Mouse (Mus musculus) spleen, postnatal 4 days (tissue): ENCODE results near the gene Slc44a3.
"Not testable (repeated sequence)": the region's sequence is repeated elsewhere in the genome, so short reads cannot be mapped to it uniquely, and the experiment has no call there.

ENCODE experiments used
- DNase-seq, 2 experiments: peaks; one replicate each; pipeline ENCODE4 v3.0.0; 2022; ENCODE audit warnings: low spot score in 2 of 2

Slc44a3 gene

GRCm38 (mm10) chr3:121552723-121553122, 20.5 kb upstream of the Slc44a3 start:
- DNase-seq, result no peak

GRCm38 (mm10) chr3:121550370-121550769, 18.2 kb upstream of the Slc44a3 start:
- no peak for DNase-seq

GRCm38 (mm10) chr3:121547851-121548624, 15.8 kb upstream of the Slc44a3 start:
- DNase-seq, result no peak

- DNase-seq, result no peak
Observed at GRCm38 (mm10) chr3:121540621-121541020, 8.4 kb upstream of the Slc44a3 start.

GRCm38 (mm10) chr3:121539871-121540431, 7.7 kb upstream of the Slc44a3 start:
- DNase-seq, result no peak

GRCm38 (mm10) chr3:121538847-121539246, 6.6 kb upstream of the Slc44a3 start:
- DNase-seq, result not testable (repeated sequence)

GRCm38 (mm10) chr3:121537996-121538395, 5.8 kb upstream of the Slc44a3 start:
- DNase-seq, result no peak

- DNase-seq, result no peak
Observed at GRCm38 (mm10) chr3:121536803-121537202, 4.6 kb upstream of the Slc44a3 start.

- no peak for DNase-seq
Observed at GRCm38 (mm10) chr3:121535813-121536504, 3.8 kb upstream of the Slc44a3 start.

GRCm38 (mm10) chr3:121531370-121532148, 645 bp downstream of the Slc44a3 start:
- no peak for DNase-seq

GRCm38 (mm10) chr3:121530546-121531258, 1.5 kb downstream of the Slc44a3 start:
- DNase-seq, result no peak

GRCm38 (mm10) chr3:121526096-121527093, 5.8 kb downstream of the Slc44a3 start:
- DNase-seq, result no peak

- no peak for DNase-seq
Observed at GRCm38 (mm10) chr3:121521633-121522125, 10.5 kb downstream of the Slc44a3 start.

- DNase-seq, result no peak
Observed at GRCm38 (mm10) chr3:121521123-121521522, 11.1 kb downstream of the Slc44a3 start.

GRCm38 (mm10) chr3:121517030-121517429, 15.2 kb downstream of the Slc44a3 start:
- DNase-seq, result no peak

GRCm38 (mm10) chr3:121509141-121509540, 23.1 kb downstream of the Slc44a3 start:
- no peak for DNase-seq

GRCm38 (mm10) chr3:121507678-121508077, 24.5 kb downstream of the Slc44a3 start:
- DNase-seq, result no peak

GRCm38 (mm10) chr3:121506756-121507155, 25.4 kb downstream of the Slc44a3 start:
- DNase-seq, result no peak

- DNase-seq, result no peak
Observed at GRCm38 (mm10) chr3:121506175-121506574, 26.0 kb downstream of the Slc44a3 start.

GRCm38 (mm10) chr3:121504927-121505487, 27.2 kb downstream of the Slc44a3 start:
- DNase-seq, result no peak
